Comparison of ENCODE assay signal across 13 mouse cellular contexts in genomic region chr15:78401345-78401744, GRCm38 (mm10). TPM values are rescaled to one million over a fixed set of nuclear protein-coding genes. Genes with fewer than 3 reads are reported as not detected.
DNase-seq lines count a peak whose midpoint lies in the region; ATAC-seq lines count a peak whose summit lies in the region.
"Had no signal": no experiment of that assay in that cellular context is flagged by ENCODE, and none has a peak within 500 bp of the region (broad histone marks: within the 10 kb centered on the region; RNA-seq: fewer than 3 reads in every experiment).

No protein-coding gene starts in this region.

- no peaks in the 10 kb centered on the region for H3K9me3 ChIP-seq in hindbrain, embryonic 15.5 days
- no peaks in the 10 kb centered on the region for H3K9me3 ChIP-seq in hindbrain, embryonic 12.5 days (replicated peaks)
- no peaks in the 10 kb centered on the region for H3K9me3 ChIP-seq in midbrain, embryonic 10.5 days (replicated peaks)
- no peaks in the 10 kb centered on the region for H3K9me3 ChIP-seq in midbrain, embryonic 14.5 days (ENCODE audit: control insufficient read depth, low read length)
- H3K9me3 ChIP-seq: embryonic facial prominence, embryonic 12.5 days; neural tube, embryonic 12.5 days had no signal

- no peak overlapping the region for H3K9ac ChIP-seq in hindbrain, embryonic 15.5 days
- H3K9ac ChIP-seq in hindbrain, embryonic 12.5 days, result no peak overlapping the region
- no peak overlapping the region for H3K9ac ChIP-seq in midbrain, embryonic 14.5 days (replicated peaks; ENCODE audit: low read length)
- H3K9ac ChIP-seq: embryonic facial prominence, embryonic 12.5 days; liver, embryonic 14.5 days; neural tube, embryonic 12.5 days had no signal

- no peaks in the 10 kb centered on the region for H3K27me3 ChIP-seq in hindbrain, embryonic 15.5 days
- H3K27me3 ChIP-seq in hindbrain, embryonic 12.5 days, result no peaks in the 10 kb centered on the region
- H3K27me3 ChIP-seq in midbrain, embryonic 10.5 days (ENCODE audit: low read depth, poor library complexity, severe bottlenecking), result peaks cover 11% of the 10 kb centered on the region
- H3K27me3 ChIP-seq in midbrain, embryonic 14.5 days (ENCODE audit: control insufficient read depth, insufficient read depth, low read length), result no peaks in the 10 kb centered on the region
- H3K27me3 ChIP-seq: embryonic facial prominence, embryonic 12.5 days; neural tube, embryonic 12.5 days had no signal

- H3K36me3 ChIP-seq in hindbrain, embryonic 15.5 days, result no peaks in the 10 kb centered on the region
- H3K36me3 ChIP-seq in hindbrain, embryonic 12.5 days, result no peaks in the 10 kb centered on the region
- no peaks in the 10 kb centered on the region for H3K36me3 ChIP-seq in midbrain, embryonic 10.5 days
- no peaks in the 10 kb centered on the region for H3K36me3 ChIP-seq in midbrain, embryonic 14.5 days (ENCODE audit: control insufficient read depth, insufficient read depth, low read length)
- H3K36me3 ChIP-seq: embryonic facial prominence, embryonic 12.5 days; neural tube, embryonic 12.5 days had no signal

- no peak overlapping the region for H3K4me2 ChIP-seq in hindbrain, embryonic 15.5 days
- no peak overlapping the region for H3K4me2 ChIP-seq in hindbrain, embryonic 12.5 days (replicated peaks)
- no peak overlapping the region for H3K4me2 ChIP-seq in midbrain, embryonic 14.5 days (ENCODE audit: low read length)
- H3K4me2 ChIP-seq: embryonic facial prominence, embryonic 12.5 days; neural tube, embryonic 12.5 days had no signal

- H3K27ac ChIP-seq in hindbrain, embryonic 15.5 days (replicated peaks), result peak overlapping the region; percentile 60; the same call in 1 of the 2 replicates
- H3K27ac ChIP-seq in hindbrain, embryonic 12.5 days, result no peak overlapping the region
- 0 out of 2 replicates have a peak overlapping the region, but pooled peaks have one; percentile 23 for H3K27ac ChIP-seq in midbrain, embryonic 10.5 days (replicated peaks)
- no peak overlapping the region for H3K27ac ChIP-seq in midbrain, embryonic 14.5 days (replicated peaks; ENCODE audit: low read depth, low read length)
- H3K27ac ChIP-seq: embryonic facial prominence, embryonic 12.5 days; liver, embryonic 14.5 days; neural tube, embryonic 12.5 days had no signal

- peaks cover 40% of the 10 kb centered on the region for H3K4me1 ChIP-seq in hindbrain, embryonic 15.5 days (replicated peaks)
- peaks cover 31% of the 10 kb centered on the region for H3K4me1 ChIP-seq in hindbrain, embryonic 12.5 days
- H3K4me1 ChIP-seq in midbrain, embryonic 10.5 days, result peaks cover 36% of the 10 kb centered on the region
- peaks cover 10% of the 10 kb centered on the region; the same call in 1 of the 2 replicates for H3K4me1 ChIP-seq in midbrain, embryonic 14.5 days (ENCODE audit: control insufficient read depth, insufficient read depth, low read length)

- 64% methylated on average over 6 of the region's 6 CpGs for WGBS in hindbrain, embryonic 15.5 days
- 77% methylated on average over 6 of the region's 6 CpGs for WGBS in hindbrain, embryonic 12.5 days
- WGBS in midbrain, embryonic 10.5 days, result 90% methylated on average over 6 of the region's 6 CpGs
- WGBS in midbrain, embryonic 14.5 days, result 75% methylated on average over 6 of the region's 6 CpGs

- H3K4me3 ChIP-seq in hindbrain, embryonic 15.5 days, result no peak overlapping the region
- H3K4me3 ChIP-seq in hindbrain, embryonic 12.5 days, result no peak overlapping the region
- no peak overlapping the region for H3K4me3 ChIP-seq in midbrain, embryonic 10.5 days
- H3K4me3 ChIP-seq in midbrain, embryonic 14.5 days (replicated peaks; ENCODE audit: low read depth, low read length), result no peak overlapping the region
- H3K4me3 ChIP-seq: embryonic facial prominence, embryonic 12.5 days; neural tube, embryonic 12.5 days had no signal

- no peak for ATAC-seq in hindbrain, embryonic 15.5 days (ENCODE audit: low FRiP score, low read depth)
- ATAC-seq in hindbrain, embryonic 12.5 days (ENCODE audit: low FRiP score), result no peak
- no peak for ATAC-seq in midbrain, embryonic 14.5 days (ENCODE audit: low FRiP score, low TSS enrichment)
- peak; percentile 38 for ATAC-seq in megakaryocyte progenitor cell, adult 5-6 weeks (replicated peaks; ENCODE audit: poor library complexity)

- DNase-seq in midbrain, embryonic 10.5 days (ENCODE audit: low spot score), result no peak
- DNase-seq in midbrain, embryonic 14.5 days, result no peak
- DNase-seq in gastrocnemius, postnatal 25 days, result peak; percentile 56
- no peak for DNase-seq in thymus, postnatal 0 days (ENCODE audit: low spot score)
- DNase-seq: spleen, adult 18-20 months had no signal

RNA-seq across cellular contexts. Expression of gene Tst, which starts 4.4 kb away (rescaled TPM):
- 23.8 and 26.9 TPM in 2 replicates for polyA plus RNA-seq in hindbrain, embryonic 15.5 days (2015; fragmentation: Nextera tagmentation; extraction: Ambion mirVana)
- polyA plus RNA-seq in hindbrain, embryonic 12.5 days (2016; fragmentation: Nextera tagmentation; extraction: Ambion mirVana), result 7.0 and 9.3 TPM in 2 replicates
- polyA plus RNA-seq in midbrain, embryonic 10.5 days (2016; fragmentation: Nextera tagmentation; extraction: Ambion mirVana), result 8.1 and 9.8 TPM in 2 replicates
- polyA plus RNA-seq in midbrain, embryonic 14.5 days (2014; fragmentation: Nextera tagmentation; extraction: Ambion mirVana), result 11.8 and 15.2 TPM in 2 replicates
- total RNA-seq in gastrocnemius, postnatal 25 days (2021), result 10 to 100 TPM; 18.4 to 26.5 TPM
- total RNA-seq in megakaryocyte progenitor cell, adult 5-6 weeks (2015), result 23.3 and 37.7 TPM in 2 replicates
- 9.8 and 16.2 TPM in 2 replicates for total RNA-seq in megakaryocyte progenitor cell, adult 5-6 weeks (2017)
- 60.0 and 68.3 TPM in 2 replicates for polyA plus RNA-seq in thymus, postnatal 0 days (2015; fragmentation: Nextera tagmentation; extraction: Ambion mirVana)

RNA-seq across cellular contexts. Expression of gene Mpst, which starts 4.9 kb away (rescaled TPM):
- polyA plus RNA-seq in hindbrain, embryonic 15.5 days (2015; fragmentation: Nextera tagmentation; extraction: Ambion mirVana), result 3.1 and 4.6 TPM in 2 replicates
- 1.7 and 1.8 TPM in 2 replicates for polyA plus RNA-seq in hindbrain, embryonic 12.5 days (2016; fragmentation: Nextera tagmentation; extraction: Ambion mirVana)
- polyA plus RNA-seq in midbrain, embryonic 10.5 days (2016; fragmentation: Nextera tagmentation; extraction: Ambion mirVana), result 0.61 and 1.6 TPM in 2 replicates
- 4.7 and 6.6 TPM in 2 replicates for polyA plus RNA-seq in midbrain, embryonic 14.5 days (2014; fragmentation: Nextera tagmentation; extraction: Ambion mirVana)
- 10 to 100 TPM; 55.7 to 56.8 TPM for total RNA-seq in gastrocnemius, postnatal 25 days (2021)
- total RNA-seq in megakaryocyte progenitor cell, adult 5-6 weeks (2015), result 3.4 and 5.9 TPM in 2 replicates
- total RNA-seq in megakaryocyte progenitor cell, adult 5-6 weeks (2017), result 22.7 and 37.3 TPM in 2 replicates
- 3.0 and 4.1 TPM in 2 replicates for polyA plus RNA-seq in thymus, postnatal 0 days (2015; fragmentation: Nextera tagmentation; extraction: Ambion mirVana)

RNA-seq across cellular contexts. Expression of gene Tex33, which starts 5.6 kb away (rescaled TPM):
- not detected in 2 replicates for polyA plus RNA-seq in hindbrain, embryonic 15.5 days (2015; fragmentation: Nextera tagmentation; extraction: Ambion mirVana)
- polyA plus RNA-seq in hindbrain, embryonic 12.5 days (2016; fragmentation: Nextera tagmentation; extraction: Ambion mirVana), result not detected in 2 replicates
- polyA plus RNA-seq in midbrain, embryonic 10.5 days (2016; fragmentation: Nextera tagmentation; extraction: Ambion mirVana), result not detected in 2 replicates
- polyA plus RNA-seq in midbrain, embryonic 14.5 days (2014; fragmentation: Nextera tagmentation; extraction: Ambion mirVana), result not detected in 2 replicates
- not detected for total RNA-seq in gastrocnemius, postnatal 25 days (2021)
- not detected in 2 replicates for total RNA-seq in megakaryocyte progenitor cell, adult 5-6 weeks (2015)
- total RNA-seq in megakaryocyte progenitor cell, adult 5-6 weeks (2017), result not detected in 2 replicates
- 0.39 and 0.55 TPM in 2 replicates for polyA plus RNA-seq in thymus, postnatal 0 days (2015; fragmentation: Nextera tagmentation; extraction: Ambion mirVana)
- total RNA-seq: adrenal gland, postnatal 36 days had no signal
- polyA plus RNA-seq: embryonic facial prominence, embryonic 12.5 days; neural tube, embryonic 12.5 days had no signal

RNA-seq across cellular contexts. Expression of gene Kctd17, which starts 27.0 kb away (rescaled TPM):
- polyA plus RNA-seq in hindbrain, embryonic 15.5 days (2015; fragmentation: Nextera tagmentation; extraction: Ambion mirVana), result 145 and 156 TPM in 2 replicates
- polyA plus RNA-seq in hindbrain, embryonic 12.5 days (2016; fragmentation: Nextera tagmentation; extraction: Ambion mirVana), result 79.8 and 85.2 TPM in 2 replicates
- polyA plus RNA-seq in midbrain, embryonic 10.5 days (2016; fragmentation: Nextera tagmentation; extraction: Ambion mirVana), result 64.0 and 68.3 TPM in 2 replicates
- polyA plus RNA-seq in midbrain, embryonic 14.5 days (2014; fragmentation: Nextera tagmentation; extraction: Ambion mirVana), result 120 and 154 TPM in 2 replicates
- total RNA-seq in gastrocnemius, postnatal 25 days (2021), result 10 to 100 TPM; 15.8 to 22.8 TPM
- total RNA-seq in megakaryocyte progenitor cell, adult 5-6 weeks (2015), result 7.6 and 8.0 TPM in 2 replicates
- total RNA-seq in megakaryocyte progenitor cell, adult 5-6 weeks (2017), result 8.3 and 10.3 TPM in 2 replicates
- 8.1 and 10.1 TPM in 2 replicates for polyA plus RNA-seq in thymus, postnatal 0 days (2015; fragmentation: Nextera tagmentation; extraction: Ambion mirVana)
- total RNA-seq: MEL had no signal

Comparison
In these comparisons a context has a peak if more than half of its experiments do, and no peak if none do; other contexts are left out.
1. H3K27ac ChIP-seq: peak in hindbrain, embryonic 15.5 days (single experiment) and midbrain, embryonic 10.5 days (single experiment); none in hindbrain, embryonic 12.5 days (single experiment) and midbrain, embryonic 14.5 days (single experiment).